Mouse (Mus musculus) 3T3-L1 (cell line): ENCODE data around the gene Gimap1.

ENCODE experiments used
- DNase-seq: peaks from one replicate; pipeline ENCODE4 v3.0.0-alpha.2; 2015; ENCODE audit warnings: low read depth, low spot score

The Gimap1 gene

DNA sequence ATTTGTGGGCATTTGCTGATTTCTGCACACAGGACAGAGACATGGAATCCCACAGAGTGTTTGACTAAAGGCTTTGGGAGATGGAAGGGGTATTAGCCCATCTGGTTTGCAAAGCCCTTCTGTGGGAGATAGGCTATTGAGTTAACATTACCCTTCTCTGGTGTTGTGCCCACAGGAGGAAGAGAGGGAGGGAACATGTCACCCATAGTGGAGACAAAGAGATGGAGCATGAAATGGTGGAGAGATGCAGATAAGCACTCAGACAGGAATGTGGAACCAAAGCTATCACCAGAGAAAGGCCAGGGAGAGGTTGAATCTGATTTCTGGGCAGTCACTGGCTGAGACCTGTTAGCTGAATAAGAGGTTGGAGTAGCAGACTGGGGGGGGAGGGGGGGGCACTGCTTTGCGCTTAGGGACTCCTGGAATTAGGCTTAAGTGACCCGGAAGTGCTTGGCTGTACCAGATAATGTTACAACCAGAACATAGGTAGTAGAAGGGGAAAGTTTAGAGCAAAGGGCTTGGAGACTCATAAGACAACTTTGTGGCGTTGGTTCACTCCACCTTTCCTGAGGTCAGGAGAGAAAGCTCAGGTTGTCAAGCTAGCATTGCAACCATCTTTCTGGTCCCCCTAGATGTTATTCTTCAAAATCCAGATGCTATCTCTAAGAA lies 1.8 kb downstream of the Gimap1 start:
- no peak for DNase-seq

DNA sequence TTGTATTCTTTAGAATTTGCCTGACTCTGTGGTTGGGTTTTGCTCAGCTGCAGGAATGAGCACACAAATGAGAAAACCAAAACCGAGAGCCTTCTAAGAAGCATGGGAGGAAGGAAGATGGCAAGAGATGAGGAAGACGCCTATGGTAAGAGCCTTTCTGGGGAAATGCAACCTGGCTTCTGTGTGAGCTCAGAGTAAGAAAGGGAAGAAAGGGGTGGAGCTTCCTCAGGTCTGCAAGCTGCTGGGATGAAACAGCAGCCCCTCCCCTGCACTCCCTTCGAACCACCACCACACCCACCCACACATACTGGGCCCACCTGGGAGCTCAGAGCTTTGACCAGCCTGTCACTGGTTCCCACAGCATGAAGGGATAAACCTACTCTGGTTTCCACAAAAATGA lies 2.4 kb downstream of the Gimap1 start:
- no peak for DNase-seq

DNA sequence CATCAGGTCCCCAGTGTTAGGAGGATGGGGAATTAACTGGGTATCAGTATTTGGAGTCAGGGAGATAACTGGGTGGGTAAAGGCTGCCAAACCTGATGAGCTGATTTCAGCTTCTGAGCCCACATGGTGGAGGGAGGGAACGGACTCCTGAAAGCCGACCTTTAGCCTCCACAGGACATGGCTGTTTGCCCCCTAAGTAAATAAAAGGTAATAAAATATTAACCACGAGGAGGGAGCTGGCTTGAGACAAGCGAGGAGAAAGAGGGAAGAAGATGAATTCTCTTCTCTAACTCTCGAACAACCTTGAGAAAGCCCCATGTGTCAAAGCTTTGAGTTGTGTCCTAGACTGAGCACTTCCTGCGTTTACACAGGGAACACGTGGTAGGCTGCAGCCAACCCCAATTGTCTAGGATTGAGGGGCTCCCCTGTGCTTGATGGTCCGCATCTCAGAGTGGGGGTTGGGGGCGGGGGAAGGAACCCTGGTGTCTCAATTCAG lies 2.9 kb downstream of the Gimap1 start:
- DNase-seq = no peak

GRCm38 (mm10) chr6:48742422-48743351 lies 3.8 kb downstream of the Gimap1 start:
- DNase-seq = no peak

- DNase-seq = no peak
These were observed 6.6 kb downstream of the Gimap1 start for GRCm38 (mm10) chr6:48745490-48745889.

DNA sequence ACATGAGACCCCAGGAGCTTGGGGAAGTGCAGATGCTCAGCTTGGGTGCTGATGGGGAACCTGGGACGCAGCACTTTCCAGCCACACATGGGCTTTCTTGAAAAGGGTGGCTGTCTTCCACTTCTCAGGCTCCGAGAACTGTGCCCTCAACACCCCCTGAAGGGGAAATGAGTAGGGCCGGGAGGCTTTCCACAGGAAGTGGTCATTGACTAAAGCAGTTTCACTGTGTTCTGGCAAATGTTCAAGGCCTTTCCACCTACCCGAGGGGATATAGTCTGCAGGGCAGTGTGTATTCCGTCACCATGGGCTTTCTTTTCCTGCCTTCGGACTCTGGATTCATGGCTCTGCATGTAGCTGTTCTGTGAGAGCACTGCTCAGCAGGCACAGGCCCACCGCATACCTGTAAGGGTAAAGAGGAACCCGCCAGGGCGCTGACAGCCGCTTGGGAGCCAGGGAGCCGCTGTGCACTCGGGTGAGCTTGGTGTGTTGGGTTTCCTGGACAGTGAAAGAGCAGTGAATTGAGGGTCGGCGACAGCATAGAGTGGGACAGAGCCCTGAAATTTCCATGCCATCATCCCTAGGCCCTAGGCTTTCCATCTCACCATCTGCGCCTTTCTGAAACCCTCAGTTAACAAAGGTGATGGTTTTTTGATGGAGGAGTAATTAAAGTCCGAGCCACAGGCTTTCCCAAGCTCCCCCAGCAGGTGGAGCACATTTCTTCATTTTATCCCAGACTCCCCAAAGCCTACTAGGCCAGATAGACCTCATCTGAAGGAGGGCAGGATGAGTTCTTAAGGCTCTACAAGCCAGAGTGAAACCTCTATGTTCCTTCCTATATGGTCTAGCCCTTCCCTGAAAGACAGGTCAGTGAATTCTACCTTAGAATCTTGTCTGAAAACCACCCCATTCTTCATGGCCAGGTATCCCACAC lies 7.4 kb downstream of the Gimap1 start, which contains the start of gene Gimap5:
Gimap5 (plus strand) TSS at position 239 of the 931 bp plus-strand sequence.
- peak; percentile 52 for DNase-seq

- DNase-seq = no peak
These were observed 8.5 kb downstream of the Gimap1 start for GRCm38 (mm10) chr6:48747091-48747966.

- no peak for DNase-seq
These were observed 24.9 kb downstream of the Gimap1 start for GRCm38 (mm10) chr6:48763567-48764270.

DNA sequence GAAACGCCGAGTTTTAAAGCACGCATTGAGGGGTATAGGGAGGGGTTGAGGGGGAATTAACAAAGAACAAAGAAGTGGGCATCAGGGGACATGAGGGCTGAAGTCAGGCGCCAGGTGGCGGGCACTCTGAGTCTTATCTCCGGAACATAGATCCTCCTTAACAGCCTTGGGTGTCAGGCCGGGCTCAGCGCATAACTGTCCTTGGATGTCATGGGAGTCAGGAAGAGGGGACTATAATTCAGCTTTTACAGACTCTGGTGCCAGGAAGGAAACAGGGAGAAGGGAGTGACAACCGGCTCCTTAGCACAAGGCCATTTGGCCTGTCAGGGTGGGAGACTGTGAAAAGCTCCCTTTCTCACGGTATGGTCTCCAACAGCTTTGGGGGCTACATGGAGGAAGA lies 25.6 kb downstream of the Gimap1 start:
- no peak for DNase-seq

- no peak for DNase-seq
These were observed 29.5 kb downstream of the Gimap1 start for GRCm38 (mm10) chr6:48768178-48768869.

DNA sequence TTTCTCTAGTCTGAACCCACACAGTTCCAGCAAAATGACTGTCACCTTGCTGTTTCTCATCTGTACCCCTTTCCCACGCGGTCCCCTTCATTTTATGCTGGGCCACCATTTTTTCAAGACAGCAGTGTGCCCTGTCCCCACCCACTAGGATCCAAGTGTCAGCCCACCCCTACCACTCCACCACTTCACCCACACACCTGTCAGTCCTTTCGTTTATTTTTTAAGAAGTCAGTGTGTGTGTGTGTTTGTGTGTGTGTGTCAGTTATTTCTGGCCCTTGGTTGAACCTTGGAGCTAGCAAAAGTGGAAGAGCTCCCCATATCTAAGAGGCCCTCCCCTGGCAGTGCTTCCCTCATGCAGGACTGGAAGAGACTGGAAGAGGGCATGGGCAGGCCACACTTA lies 30.1 kb downstream of the Gimap1 start:
- DNase-seq = no peak

DNA sequence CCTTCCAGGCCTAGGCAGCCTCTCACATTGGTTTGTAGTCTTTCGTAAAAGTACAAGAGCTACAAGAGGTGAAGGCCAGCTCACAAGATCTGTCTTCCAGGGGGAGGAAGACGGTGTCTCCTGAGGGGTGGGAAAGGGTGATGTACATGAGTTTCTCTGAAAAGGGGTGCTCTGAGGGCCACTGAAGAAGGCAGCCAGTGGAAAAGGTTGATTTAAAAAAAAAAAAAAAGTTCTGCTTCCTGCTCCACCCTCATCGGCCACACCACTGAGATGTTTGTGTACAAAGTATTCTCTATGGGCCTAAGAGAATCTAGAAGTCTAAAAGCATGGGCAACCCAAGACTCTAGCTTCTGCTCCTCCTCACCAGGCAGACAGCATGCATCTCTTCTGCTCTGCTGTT lies 31.8 kb downstream of the Gimap1 start, which contains the start of gene Gimap3:
Gimap3 (minus strand) TSS at position 156 of the 400 bp plus-strand sequence.
- DNase-seq = no peak

DNA sequence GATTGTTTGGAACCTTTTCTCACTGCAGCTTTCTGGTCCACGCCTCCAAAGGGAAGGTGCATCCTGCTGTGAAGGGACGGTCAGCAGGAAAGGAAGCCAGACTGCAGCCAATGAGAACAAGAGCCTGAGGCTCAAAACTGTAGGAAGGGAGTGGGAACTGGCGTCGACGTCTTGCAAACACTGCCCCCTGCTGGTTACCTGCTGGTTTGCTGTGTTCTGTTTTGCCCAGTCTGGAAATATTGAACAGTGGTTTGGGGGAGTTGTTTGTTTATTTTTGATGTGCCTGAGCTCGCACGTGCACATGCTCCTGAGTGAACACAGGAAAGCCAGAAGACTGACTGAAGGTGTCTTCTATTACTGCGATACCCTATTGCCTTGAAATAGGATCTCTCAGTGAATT lies 33.2 kb downstream of the Gimap1 start:
- peak; percentile 87 for DNase-seq

GRCm38 (mm10) chr6:48784406-48784805 lies 45.6 kb downstream of the Gimap1 start:
- DNase-seq = no peak

DNA sequence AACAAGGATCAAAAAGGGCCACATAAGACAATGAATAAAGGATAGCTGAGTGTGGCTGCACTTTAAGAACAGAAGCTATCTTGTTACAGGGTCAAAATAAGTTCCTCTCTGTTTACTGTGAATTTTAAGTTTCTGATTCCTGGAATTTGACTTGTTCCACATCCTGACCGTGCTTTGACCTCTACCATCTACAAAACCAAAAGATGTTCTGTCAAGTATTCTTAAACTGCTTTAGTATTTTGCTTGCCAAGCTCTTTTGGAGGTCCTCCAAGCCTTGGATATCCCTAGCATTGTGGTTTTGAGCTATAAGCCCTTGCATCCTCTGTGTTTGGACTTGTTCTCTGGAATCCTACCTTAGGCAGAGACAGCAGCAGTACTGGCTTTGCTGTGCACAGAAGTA lies 46.3 kb downstream of the Gimap1 start:
- peak; percentile 95 for DNase-seq

DNA sequence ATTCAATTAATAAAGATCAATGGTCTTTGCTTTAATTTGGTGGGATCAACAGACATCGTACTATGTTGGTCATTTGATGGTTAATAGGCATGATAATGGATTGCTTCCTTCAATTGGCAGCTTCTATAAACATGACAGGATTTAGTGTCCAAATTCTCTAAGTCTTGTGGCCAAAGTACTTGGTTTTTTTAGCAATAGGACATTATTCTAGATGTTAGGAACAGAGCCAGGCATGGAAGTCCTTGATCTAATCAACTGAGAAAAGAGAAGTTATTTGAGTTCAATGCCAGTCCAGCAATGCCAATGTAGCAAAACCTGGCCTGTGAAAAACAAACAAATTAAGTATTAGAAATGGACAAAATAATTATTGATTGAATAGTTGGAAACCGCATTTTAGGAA lies 46.7 kb downstream of the Gimap1 start:
- DNase-seq = no peak

DNA sequence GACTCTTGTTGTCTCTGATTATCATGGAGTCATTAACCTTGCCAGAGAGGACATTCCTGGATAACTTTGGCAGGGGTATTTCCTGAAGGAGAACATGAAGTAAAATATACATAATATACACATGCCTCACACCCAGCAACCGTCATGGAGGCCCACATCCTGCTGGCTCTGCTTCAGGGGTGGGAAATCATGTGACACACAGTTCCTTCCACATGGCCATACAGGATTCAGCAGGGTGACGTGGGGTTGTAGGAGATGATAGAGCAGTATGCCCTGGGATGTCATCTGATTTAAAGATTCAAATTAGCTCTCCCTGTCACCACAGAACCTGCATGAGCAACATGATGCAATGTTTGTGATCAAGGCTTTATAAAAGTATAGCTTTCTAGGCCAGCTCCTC lies 49.0 kb downstream of the Gimap1 start:
- no peak for DNase-seq
